Mouse (Mus musculus) layer of hippocampus, postnatal 14 days (tissue): Measurements from ENCODE around the gene Ebf4. TPM values are rescaled to one million over a fixed set of nuclear protein-coding genes. Genes with fewer than 3 reads are reported as not detected.

Experiments
- DNase-seq, 2 experiments: peaks; one replicate each; pipeline ENCODE4 v3.0.0; 2021 to 2022; ENCODE audit warnings: low spot score in 2 of 2, mixed read lengths in 1 of 2
- total RNA-seq, 2 experiments: library from RNA; stranded (reverse); gene quantifications; 2 replicates each; pipeline ENCODE4 v1.2.3; 2021

The Ebf4 gene
- total RNA-seq, 2 experiments from 2014 or later, result 12.5 to 13.1 TPM

DNA sequence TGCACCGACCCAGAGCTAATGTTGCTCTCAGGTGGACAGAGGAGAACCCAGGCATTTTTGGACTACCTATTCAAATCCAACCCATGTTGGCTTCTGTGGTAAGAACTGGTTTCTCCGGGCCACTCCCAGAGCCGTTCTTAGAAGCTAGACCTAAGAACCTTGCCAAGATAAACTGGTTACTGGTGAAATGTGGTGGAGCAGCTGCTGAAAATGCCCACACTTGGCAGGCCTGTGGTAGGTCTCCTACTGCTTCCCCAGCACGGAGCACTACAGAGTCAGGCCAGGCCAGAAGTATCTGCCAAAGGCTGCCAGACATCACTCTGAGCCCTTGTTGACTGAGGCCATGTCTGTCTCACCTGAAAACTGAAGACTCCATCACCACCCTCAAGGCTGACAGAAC lies 80.0 kb downstream of the Ebf4 start:
- no peak for DNase-seq

DNA sequence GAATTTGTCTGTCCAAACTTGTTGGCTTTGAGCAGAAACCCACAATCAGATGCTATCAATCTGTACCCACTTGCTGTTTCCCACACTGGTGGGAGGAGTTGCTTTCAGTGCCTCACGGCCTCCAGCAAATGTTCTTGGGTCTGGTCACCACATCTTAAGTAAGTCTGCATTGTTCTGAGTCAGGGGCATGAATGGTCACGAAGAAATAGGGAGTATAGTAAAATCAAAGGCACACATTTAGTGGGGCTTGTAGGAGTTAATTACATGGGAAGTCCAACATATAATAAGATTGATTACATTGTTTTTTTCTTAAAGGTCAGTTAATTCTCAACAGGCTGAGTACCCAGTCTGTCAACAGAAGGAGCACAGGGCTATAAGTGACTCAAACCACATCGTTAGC lies 88.2 kb downstream of the Ebf4 start:
- DNase-seq, result no peak

DNA sequence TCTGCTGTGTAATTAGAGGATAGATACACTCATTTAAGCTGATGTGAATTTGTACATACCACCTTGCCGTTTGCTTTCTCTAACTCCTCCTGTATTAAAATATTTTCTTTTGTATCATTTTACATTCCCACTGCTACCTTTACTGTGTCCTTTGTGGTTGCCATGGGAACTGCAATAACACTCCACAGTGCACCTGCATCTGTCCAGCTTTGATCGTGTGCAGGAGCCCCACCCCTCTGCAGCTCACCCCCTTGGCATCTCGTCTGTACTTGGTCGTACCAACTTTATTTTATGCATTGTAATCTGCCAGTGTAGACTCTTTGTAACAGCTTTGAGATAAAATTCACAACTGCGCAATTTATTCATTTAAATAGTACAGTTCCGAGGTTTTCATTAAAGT lies 88.9 kb downstream of the Ebf4 start:
- DNase-seq, result no peak

DNA sequence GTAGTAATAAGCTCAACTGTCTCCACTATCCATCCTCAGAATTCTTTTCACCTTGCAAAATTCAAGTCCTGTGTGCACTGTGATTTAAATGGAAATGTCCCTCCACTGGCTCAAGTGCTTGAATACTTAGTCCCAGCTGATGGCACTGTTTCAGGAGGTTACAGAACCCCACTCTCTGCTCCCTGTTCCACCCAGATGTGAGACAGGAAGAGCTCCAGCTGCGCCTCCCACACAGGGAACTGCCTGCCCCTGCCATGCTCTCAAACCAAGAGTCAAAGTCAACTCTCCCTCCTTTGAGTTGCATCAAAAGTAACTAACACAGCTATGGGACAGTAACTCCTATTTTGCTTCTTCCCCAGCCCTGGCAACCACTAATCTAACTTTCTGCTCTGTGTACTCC lies 91.2 kb downstream of the Ebf4 start:
- no peak for DNase-seq

DNA sequence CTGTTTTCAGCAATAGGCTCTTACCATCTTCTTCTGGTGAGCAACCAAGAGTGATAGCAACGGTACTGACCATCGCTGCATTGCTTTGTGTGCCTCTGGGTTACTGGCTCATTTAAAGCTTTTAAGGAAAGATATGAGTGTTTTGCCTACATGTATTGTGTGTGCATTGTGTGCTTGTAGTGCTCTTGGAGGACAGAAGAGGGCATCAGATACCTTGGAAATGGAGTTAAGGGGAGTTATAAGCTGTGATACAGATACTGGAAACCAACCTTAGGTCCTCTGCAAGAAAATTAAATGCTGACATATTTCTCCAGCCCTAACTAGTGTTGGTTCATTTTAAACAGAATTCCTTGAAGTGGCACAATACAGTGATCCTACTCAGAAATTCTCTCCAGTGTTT lies 93.8 kb downstream of the Ebf4 start:
- no peak for DNase-seq

DNA sequence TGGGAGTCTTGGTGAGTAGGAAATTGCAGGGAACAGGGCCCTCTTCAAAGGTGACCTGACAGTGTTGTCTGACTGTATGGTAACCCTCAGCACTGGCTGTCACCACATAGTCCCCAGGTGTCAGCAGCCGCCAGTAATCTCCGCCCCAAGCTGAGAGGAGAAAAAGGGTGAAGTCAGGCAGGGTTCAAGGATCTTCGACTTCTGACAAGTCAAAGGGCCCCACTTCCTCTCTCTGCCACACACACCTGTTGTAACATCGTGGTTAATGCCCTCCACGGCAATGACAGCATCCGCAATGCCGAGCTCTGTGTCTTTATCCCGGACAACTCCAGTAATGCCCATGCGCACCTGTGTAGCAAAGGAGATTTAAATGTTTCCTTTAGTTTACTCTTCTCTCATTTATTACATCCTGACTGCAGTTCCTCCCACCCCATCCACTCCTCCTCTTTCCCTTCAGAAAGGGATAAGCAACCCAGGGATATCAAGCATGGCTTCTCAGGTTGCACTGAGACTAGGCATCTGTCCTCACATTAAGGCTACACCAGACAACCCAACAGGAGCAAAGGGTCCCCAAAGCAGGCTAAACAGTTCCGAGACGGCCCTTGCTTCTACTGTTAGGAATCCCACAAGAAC lies 96.1 kb downstream of the Ebf4 start:
- no peak for DNase-seq

DNA sequence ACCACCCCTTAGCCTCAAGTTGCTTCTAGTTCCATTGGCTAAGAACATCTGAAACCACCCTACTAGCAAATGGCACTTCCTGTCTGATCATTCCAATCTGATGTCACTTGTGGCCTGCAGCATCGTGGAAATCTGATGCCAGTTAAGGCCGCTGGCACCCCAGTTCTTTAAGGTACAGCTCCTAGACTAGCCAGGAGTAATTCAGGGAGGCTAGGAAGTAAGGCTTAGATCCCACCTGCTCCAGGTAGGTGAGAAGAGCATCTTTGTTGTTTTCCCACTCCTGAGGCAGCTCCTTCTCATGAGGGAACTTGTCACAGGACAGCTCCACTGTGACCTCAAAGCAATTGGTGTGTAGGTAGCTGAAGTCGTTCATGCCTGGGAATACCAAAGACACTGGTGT lies 97.9 kb downstream of the Ebf4 start:
- no peak for DNase-seq

DNA sequence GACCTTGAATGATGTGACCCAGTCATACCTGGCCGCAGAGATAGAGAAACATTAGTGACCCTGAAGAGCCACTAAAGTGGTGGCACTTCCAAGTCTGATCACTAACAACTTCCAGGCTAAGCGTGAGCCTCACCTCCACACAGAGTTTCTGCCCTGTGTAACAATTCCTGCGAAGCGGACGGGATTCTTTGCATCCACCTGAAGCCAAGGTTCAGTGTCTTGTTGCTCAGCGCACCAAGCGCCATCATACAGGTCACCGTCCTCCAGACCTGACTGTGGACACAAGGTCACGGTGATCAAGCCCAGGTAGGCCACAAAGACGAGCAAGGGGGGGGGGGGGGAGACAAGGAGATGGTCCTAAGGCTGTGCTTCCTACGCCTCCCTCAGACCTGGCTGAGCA lies 100.7 kb downstream of the Ebf4 start:
- no peak for DNase-seq

DNA sequence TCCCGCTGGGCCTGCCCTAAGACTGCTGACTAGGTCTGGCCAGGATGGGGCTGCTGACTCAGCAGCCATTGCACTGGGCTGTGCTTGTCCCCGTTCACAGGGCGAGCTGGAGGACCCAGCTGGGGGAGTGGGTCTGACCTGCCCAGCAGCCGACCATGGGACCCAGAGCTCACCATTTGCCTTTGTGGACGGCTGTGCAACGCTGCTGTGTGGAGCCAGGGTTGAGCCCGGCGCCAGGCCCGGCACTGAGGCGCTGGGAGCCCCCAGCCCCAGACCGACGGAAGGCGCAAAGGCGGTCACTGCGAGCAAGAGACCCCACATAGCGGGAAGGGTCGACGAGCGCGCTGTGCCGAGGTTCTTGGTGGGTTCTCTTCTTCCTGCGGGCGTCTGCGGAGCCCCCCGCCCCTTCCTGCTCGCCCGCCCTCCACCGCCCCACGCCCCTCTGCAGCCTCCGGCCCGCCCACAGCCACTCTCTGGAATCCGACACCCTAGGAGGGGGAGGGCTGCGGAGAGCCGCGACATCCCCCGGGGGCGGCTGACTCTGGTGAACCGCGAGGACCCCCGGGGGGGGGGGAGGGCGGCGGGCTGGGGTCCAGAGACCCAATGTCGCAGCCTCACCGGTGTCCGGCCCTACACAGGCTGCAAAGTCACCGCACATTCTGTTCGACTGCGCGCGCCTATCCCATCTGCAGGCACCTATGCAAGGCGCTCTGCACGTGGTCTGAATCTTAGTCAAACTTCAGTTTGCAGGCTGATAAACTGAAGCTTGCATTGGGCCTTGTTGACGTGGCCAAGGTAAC lies 102.4 kb downstream of the Ebf4 start, which contains the start of gene Cpxm1:
Gene Cpxm1, minus strand, starts transcription at position 389 of the 800 bp plus-strand sequence.
- peak in 1 of 2 experiments; percentile 11 for DNase-seq

DNA sequence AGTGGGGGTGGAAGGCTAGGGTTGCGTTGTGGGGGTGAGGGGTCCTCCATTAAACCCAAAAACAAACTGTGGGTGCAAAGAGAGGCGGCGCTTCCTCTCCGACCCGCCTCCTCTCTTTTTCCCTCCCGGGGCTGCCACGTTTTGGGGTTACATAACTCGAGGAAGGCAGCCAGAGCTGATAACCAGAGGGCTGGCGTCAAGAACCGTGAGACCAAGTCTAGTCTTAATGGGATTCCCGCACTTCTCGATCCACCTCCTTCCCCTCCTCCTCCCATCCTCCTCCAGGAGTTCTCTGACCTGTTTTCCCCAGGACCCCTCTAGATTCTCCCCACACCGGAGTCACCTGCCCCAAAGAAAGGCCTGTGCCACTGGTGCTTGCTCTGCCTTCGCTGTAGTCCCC lies 103.1 kb downstream of the Ebf4 start:
- DNase-seq, result no peak

DNA sequence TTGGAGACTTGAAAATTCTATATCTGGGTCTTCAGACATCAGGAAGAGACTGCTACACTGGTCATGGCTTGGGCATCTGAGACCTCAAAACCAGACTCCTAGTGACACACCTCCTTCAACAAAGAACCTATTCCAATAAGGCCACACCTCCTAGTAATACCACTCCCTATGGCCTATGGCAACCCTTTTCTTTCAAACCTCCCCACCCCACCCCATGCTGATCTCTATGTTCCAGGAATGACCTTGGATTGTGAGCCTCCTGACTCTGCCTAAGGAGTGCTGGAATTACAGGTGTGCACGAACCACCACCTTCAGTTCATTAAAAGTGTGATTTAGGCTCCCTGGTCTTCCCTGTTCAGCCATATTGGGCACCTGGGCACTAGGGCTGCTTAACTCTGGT lies 105.1 kb downstream of the Ebf4 start:
- no peak for DNase-seq

DNA sequence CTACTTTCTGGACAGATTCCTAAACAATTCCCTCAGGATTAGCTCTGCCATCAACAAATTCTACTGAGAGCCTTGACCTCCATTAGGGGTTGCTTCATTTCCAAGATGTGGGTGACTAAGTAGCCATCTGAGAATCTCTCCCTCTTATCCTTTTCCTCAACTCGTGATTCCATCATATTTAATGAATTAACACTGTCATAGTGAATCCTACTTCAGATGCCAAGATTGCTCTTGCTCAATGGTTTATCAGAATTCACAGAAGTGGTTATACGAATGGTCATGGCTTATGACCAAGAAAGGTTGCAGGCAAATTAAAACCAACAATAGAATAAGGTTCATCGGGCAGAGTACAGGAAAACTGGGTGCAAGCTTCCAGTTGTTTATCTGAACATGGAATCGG lies 106.9 kb downstream of the Ebf4 start:
- DNase-seq, result no peak

DNA sequence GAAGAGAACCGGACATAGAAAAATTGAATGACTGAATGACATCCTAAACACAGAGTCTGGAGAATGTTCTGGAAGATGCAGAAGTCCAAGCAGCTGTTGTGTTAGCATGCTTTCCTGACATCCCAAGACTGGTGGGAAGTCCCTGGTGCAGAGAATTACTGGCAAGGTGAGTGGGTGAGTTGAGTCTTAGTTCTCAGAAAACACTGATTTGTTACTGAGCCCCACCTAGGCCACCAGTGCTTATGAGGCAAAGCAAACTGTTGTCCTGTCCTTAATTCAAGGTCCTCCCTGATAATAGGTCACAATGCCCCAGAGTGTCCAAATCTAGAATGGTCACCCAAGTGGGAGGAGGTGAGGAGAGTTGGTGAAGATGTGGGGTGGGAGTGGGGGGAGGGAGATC lies 110.0 kb downstream of the Ebf4 start, which contains the start of the genes Gm28372 and 1700020A23Rik:
Gene Gm28372, plus strand, starts transcription at position 301 of the 400 bp plus-strand sequence.
Gene 1700020A23Rik, plus strand, starts transcription at position 321 of the 400 bp plus-strand sequence.
- DNase-seq, result no peak

DNA sequence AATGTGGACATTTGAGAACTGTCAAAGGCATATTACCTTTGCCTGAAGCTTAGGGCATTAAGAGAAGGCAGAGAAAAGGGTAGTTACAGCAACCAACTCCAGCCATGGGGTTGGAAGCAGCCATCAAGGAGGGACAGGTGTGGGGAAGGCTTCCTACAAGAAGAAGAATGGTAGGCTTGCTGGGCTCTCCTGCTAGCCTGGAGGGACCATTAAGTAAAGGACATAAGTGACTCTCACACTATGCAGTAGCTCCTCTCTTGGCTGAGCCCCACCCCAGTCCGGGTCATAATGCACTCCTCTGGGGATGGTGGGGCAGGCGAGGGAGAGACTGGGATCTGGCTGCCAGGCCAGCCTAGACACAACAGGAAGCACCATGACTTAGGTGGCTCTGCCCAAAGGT lies 111.2 kb downstream of the Ebf4 start, which contains the start of gene Tmem239:
Gene Tmem239, plus strand, starts transcription at position 301 of the 400 bp plus-strand sequence.
- DNase-seq, result no peak

DNA sequence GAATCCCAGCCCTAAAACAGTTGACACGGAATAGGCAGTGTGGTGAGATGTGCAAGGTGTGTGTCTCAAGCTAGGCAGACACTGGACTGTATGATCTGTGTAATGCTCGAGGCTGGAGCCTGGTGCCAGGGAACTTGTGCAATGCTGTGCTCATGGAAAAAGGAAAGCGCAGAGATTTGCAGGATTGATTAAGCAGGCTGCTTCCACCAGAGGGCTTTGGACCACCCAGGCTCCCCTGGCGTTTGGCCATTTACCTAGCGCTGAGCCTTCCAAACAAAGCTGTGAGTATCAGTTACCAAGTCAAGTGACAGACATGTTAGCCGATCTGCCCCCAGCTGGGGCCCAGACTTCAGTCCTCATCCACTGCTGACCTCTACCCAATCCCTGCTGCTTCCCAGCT lies 113.2 kb downstream of the Ebf4 start:
- no peak for DNase-seq

DNA sequence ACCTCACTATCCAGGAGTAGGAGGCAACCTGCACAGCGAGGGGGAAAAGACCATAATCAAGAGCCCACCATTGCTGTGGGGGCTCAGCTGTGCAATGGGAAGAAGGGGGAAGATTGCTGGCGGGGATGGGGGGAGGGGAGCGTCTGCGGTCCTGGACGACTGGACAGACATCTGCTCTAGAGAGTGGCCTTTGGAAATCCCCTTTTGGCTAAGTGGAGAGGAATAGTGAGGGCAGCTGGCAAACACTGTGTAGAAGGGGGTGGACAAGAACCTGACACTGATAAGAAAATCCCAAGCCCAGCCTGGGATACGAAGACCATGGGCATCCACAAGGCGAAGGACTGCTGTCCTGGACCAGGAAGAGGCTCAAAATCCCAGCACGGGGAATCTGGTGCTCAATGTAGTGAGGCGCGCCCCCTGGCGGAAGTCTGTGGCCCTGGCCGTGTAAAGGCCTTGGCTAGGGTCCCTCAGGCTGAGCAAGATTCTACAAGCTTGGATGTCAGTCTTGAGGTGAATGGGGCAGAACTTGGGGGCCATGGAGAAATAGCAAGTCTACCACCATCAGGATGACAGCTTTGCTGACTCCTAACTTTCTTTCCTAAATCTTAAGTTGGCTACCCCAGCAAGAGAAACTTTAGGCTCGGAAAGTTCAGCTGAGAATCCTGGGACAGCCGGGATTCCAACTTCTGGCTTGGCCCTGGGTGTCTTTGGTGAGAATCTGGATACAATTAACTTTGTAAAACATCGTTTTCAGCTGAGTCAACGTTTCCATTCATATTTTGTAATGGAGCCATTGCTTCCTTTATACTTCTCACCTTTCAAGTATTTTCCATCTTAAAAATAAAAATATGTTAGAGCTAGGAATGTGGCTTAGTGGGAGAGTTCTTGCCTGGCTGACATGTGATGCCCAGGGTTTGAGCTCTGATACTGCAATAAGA lies 116.9 kb downstream of the Ebf4 start:
- peak; percentile 72 to 81 for DNase-seq

DNA sequence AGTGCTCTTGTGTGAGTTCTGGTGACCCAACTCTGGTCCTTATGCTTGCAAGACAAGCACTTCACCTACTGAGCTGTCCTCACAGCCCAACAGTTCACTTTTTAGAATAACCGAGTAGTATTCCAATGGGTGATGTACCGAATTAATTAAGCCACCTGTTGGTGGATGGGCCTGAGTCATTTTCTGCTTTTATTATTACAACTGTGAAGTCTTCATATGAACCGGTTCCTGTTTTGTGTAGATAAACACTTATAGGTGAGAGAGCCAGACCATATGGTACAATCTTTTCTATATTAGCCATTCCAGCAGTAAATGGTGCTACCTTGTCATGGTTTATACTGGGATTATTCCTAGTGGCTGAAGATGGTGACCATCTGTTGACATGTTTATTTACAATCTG lies 117.8 kb downstream of the Ebf4 start:
- DNase-seq, result no peak

DNA sequence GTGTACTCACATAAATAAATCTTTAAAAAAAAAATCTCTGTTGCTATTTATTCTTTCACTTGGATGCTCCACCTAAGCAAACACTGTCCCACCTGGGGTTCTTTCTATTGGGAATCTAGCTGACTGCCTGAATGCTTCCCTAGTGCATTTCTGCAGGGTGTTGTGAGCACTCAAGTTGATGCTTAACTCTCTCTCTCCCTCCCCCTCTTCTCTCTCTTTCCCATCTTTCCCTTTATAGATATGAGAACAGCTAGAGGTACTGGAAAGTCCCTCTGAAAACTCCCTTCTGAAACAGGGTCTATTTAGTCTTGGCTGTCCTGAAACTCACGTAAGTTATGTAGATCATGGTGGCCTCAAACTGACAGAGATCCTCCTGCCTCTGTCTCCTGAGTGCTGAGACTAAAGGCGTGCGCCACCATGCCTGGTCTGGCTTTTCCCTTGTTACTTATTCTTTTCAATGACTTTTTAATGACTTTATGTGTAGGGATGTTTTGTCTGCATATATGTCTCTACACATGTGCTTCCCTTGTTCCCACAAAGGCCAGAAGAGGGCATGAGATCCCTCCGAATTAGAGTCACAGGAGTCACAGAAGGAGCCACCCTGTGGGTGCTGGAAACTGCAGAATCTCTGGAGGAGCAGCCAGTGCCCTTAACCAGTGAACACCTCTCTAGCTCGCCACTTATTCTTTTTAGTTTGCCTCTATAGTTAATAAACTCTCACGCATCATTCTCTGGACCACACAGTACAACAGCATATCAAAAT lies 119.3 kb downstream of the Ebf4 start:
- DNase-seq, result no peak
